Mouse (Mus musculus) heart, postnatal 36 days (tissue): ENCODE measurements at regions not wholly inside any gene's neighbourhood (a gene's known extent, or its start where the extent isn't known, plus 50 kb on each side); places are given as distances from the start of the nearest gene placed in this dataset.
"Not testable (repeated sequence)": the region's sequence is repeated elsewhere in the genome, so short reads cannot be mapped to it uniquely, and the experiment has no call there.

Experiments
- DNase-seq, 2 experiments: peaks; one replicate each; pipeline ENCODE4 v3.0.0; 2021 to 2022
- intact Hi-C: fragments of 180-260 bp; cut with DNase I; formaldehyde crosslinking; loops from one replicate; pipeline ENCODE4 v1.15.1; 2025

DNA sequence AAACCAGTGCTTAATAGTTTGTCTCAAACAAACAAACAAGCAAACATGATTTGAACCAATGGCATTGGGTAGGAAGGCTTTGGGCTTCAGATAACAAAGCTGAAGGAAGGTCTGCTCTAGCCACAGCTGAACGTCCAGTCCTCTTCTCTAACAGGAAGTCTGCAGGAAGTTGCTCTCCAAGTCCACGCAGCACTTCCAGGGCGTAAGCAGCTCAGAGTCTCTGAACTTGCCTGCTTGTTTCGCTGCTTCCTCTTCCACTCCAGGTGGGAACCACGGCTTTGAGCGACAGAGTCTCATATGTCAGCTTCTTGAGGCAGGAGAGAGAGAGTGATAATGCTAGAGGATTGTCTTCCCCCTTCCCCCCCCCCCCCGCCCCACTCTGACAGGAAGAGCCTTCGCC, 123.6 kb downstream of the Tnfrsf21 start:
- no peak for DNase-seq
- intact Hi-C loops: no loop called here

DNA sequence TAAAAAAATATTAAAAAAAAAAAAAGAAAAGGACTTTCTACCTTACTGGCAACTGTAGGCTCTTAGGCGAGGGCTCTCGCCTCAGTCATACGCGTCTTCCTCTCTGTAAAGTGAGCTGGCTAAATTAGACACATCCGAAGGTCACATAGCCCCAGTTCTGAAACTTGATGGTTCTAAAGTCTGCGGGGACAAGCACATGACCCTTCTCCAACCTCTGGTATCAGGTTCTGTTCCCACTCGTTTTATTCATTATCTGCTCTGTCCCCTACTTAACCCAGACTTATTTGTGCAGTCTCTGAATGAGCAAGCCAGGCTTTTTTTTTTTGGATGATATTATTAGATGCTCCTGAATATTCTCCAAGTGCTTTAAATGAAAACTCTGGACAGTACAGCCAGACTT, 125.4 kb downstream of the Tnfrsf21 start:
- DNase-seq: no peak
- intact Hi-C loops: no loop called here

DNA sequence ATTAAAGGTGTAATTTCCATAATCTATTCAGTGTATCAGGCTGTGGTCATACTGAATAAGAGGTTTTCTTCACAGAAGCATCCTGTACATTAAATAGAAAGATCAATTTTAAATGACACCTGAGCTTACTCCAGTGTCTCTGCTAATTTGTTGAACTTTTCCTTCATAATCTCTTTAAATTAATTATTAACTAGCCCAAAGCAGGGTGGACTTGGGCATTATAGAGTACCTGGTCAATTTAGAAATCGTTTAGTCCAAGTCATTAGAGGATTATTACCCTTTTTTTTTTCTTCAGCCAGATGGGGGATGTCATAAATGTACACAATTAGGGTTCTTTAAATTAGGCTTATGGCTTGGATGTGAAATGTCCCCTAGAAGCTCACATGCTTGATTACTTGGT, 124.4 kb upstream of the Adgrf1 start:
- intact Hi-C loops: loop anchor here (5.0 kb wide), 1 partner anchor 68 kb away; no protein-coding TSS in a partner anchor
- DNase-seq: no peak

DNA sequence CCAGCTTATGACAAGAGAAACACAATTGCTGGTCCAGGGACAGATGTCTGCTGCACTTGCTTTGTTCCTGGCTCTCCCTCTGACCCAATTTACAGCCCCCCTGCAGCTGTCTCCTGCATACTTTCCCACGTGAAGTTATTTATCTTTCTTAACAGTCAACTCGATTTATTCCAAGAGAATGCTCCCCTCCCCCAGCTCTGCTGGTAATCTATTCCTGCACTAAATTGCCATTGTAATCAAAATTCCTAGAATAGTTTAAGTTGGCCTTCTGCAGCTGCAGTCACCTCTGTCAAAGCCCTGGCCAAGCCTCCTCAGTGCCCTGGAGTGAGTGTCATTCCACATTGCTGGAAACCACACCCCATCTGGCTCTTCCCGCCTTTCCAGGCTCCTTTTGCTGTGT, 122.2 kb upstream of the Adgrf1 start:
- no peak for DNase-seq

DNA sequence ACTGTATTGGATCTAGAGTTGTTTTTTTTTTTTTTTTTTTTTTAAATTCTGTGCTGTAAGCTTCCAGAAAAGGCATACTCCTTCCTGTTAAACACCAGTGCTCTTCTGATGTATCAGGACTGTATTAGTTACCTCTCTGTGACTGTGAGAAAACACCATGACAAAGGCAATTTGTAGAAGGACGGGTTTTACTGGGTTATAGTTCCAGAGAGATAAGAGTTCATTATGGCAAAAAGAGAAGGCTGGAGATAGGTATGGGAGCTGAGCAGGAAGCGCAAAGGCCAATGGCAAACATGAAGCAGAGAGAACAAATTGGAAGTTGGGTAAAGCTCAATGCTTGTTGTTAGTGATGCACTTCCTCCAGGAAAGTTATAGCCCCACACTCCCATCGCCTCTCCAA, 117.5 kb upstream of the Adgrf1 start:
- intact Hi-C loops: no loop called here
- DNase-seq: no peak

More for the DNA sequence above, 122.2 kb upstream of the Adgrf1 start:
- intact Hi-C loops: loop anchor here (5.0 kb wide), 1 partner anchor 71 kb away; no protein-coding TSS in a partner anchor

DNA sequence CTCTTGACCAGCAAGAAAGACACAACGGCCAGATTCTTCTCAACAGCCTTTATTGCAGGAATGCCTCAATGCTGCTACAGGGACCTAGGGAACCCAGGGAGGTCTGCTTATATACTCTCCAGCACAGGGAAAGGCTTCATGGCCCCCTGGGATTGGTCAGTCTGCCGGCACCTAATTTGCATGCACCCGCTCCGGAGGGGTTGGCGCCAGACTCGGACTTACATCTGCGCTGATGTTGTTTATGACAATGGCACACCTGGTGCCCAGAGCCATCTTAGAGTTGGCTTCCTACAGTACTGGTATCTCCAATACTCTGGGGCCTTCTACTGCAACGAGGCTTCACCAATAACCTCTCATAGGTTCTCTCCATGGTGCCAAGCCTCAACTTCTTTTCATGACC, 114.9 kb upstream of the Adgrf1 start:
- intact Hi-C loops, DNase-seq: not testable (repeated sequence)

DNA sequence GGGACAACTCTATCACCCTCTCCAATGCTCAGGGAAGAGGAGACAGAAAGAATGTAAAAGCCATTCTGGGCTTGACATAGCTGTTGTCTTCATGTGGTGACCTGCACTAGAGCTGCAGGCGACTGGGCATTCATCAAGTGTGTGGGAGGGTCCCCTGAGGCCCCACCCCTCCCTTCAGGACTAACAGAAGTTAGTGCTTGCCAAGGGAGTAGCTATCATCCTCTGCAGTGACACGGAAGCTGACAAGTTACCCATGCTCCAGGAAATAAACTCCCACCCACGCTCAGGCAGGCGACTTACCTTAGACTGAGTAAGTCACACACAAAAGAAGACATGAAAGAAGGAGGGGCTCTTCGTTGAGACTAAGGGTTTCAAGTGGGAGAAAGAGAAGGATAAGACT, 114.0 kb upstream of the Adgrf1 start:
- intact Hi-C loops: no loop called here
- no peak for DNase-seq

DNA sequence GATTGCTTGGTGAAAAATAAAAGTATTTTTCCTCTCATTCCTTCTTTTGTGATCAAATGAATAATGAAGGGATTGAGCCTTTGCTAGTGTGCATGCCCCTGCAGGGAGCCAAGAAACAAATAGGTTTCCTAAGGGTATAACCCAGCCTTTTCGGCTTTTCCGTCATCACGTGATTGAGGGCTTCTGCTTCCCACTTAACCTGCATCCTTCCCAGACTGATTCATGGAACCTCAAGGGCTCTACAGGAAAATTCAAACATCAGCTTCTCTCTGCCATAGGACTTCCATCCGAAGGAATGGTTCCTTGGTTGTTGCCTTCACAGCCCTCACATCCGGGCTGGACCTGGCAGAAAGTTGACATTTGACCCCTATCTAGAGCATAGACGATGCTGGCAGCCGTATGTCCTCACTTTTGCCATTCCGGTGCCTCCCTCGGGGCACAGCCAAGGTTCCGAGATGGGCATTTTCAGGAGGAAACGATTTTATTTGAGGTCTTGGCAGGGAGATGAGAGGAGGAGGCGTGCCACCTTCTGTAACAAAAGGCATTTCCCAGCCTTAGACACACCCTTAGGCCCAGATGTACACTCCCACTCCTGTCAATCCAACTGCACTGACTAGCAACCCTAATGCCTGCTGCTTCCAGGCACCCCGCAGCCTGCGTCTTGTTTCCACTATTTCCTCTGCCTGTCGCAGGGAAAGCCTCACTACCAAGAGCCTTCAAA, 112.2 kb upstream of the Adgrf1 start:
- DNase-seq: no peak
- intact Hi-C loops: no loop called here

DNA sequence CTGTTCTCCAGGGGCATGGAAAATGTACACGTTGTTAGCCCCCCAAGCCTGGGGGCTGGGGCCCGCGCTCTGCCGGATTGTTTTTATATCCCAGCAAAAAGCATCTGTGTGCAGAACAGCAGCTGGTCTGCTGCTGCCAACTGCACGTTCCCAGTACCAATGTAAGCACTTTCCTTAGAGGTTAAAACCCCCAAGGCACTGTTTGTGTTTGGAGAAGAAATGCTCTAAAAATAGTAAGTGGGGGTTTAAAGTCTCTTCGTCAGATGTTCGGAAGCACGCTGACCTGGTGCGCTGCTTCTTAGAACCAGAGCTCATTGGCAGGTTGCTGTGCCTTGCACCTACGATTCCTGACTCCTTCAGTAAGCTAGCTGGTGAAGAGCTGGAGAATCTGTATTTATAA, 111.4 kb upstream of the Adgrf1 start:
- no peak for DNase-seq
- intact Hi-C loops: no loop called here

DNA sequence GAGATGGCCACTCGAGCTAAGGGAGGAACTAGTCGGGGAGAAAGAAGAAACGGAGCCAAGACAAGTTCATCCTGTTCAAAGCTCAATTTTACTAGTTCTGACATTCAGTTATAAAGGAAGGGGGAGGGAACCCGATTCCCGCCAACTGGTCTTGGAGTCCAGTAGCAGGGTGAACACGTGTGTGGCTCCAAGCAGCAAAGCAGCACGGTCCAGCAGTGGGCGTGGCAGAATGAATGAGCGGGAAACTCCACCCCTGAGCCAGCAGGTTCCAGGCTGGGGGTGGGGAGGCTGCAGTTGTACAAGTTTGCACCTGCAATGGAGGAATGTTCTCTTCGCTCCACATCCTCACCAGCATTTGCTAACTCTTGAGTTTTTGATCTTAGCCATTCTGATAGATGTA, 108.8 kb upstream of the Adgrf1 start:
- DNase-seq, intact Hi-C loops: not testable (repeated sequence)

DNA sequence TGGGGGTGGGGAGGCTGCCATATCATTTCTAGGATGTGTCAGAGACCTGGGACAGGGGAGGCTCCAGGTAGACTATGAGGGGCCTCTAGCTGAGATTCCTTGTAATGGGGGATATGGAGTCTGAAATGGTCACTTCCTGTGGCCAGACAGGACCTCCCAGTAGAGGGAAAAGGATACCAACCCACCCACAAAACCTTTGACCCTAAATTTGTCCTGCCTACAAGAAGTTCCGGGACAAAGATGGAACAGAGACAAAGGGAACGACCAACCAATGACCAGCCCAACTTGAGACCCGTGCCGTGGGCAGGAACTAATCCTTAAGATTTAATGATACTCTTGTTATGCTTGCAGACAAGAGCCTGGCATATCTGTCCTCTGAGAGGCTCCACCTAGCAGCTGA, 107.0 kb upstream of the Adgrf1 start:
- intact Hi-C loops: no loop called here
- DNase-seq: no peak

DNA sequence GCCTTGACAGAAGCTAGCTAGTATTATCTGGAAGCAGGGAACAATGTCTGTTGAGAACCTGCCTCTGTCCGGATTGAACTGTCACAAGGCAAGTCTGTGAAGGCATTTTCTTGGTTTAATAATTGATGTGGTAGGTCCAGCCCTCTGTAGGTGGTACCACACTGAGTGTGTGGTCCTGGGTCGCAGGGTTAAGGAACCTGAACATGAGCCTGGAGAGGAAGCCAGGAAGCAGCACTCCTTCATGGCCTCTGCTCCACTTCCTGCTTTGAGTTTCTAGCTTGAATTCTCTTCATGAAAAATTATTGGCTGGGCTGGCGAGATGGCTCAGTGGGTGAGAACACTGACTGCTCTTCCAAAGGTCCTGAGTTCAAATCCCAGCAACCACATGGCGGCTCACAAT, 104.0 kb upstream of the Adgrf1 start:
- intact Hi-C loops: no loop called here

DNA sequence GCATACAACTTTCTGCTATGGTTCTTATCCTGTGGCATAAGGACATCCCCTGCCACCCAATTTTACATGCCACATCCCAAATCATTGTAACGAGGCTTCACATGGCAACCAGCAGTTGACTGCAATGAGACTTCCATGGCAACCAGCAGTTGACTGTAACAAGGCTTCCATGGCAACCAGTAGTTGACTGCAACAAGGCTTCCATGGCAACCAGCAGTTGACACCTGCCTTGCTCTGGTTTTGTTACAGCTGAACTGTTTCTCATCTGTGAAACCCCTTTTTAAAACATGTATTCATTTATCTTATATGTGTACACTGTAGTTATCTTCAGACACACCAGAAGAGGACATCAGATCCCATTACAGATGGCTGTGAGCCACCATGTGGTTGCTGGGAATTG, 100.7 kb upstream of the Adgrf1 start:
- intact Hi-C loops: no loop called here
- no peak for DNase-seq

More for the DNA sequence above, 104.0 kb upstream of the Adgrf1 start:
- DNase-seq: no peak

DNA sequence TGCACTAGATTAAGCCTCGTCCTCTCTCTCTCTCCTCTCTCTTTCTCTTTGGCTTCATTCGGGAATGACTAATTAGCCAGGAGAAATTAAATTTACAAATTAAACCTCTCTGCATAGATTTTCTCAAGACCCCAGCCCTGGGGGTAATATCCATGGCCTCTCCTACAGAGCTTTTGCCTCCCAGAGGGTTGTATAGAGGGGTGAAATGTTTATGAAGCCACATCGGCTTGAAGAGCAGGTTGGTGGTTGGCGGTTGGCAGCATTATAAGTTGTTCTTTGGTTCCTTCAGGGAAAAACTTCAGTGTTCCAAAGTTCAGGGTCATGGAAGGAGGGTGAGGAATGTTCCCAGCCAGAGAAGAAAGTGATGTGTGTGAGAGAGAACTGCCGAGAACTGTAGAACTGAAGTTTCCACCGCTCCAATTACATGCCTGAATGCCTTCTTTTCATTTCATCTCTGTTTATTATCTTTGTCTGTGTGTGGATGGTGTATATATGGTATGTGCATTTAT, 97.4 kb upstream of the Adgrf1 start:
- intact Hi-C loops: no loop called here
- no peak for DNase-seq

DNA sequence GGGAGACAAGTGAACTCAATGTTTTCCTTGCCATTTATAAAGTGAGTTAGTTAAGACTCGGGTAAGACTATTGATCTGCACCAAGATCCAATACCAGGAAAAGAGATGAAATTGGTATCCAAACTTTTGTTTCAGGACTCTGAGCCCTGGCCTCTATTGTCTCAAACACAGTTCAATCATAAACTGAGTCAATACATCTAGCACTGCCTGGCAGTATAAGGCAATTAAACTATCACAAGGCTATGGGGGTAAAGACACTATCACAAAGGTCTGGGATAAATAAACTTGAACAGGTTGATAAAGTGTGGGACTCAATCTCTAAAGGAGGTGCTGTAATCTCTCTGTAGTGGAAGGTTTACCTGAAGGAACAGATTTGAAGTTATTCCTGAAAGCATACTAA, 95.3 kb upstream of the Adgrf1 start:
- DNase-seq: no peak
- intact Hi-C loops: no loop called here

DNA sequence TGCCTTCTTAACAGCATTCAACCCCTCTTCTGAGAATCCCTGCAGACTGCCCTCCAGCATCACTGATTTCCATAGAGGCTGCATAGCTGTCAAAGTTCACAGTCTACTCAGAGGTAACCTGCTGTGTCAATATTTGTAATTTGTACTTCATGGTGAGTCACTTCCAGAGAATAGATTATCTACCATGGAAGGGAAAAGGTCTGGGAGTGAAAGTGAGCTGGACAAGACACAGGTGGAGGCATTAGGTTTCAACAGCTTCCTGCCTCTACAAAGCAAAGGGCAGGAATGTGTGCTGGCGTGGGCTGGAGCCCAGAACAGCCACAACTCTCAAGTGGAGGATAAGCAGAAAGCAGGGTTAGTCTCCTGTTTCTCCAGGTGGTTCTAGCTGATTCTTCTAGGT, 92.9 kb upstream of the Adgrf1 start:
- DNase-seq: no peak
- intact Hi-C loops: no loop called here

DNA sequence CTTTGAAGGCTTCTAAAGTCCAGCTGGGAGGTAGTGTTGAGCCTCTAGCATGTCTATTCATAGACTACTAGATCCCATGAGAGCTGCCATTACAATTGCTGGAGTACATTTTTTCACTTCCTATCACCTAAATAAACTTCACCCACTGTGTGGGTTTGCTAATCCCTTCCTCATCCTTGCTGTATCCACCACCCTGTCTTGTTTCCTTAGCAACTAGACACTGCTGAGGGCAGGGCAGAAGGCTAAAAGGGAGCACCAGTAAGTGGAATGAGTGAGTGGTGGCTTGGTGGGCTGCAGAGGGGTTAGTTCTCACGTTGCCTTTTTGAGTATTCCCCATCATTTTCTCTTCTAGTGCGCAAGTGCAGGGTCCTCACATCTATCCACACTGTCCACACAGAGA, 80.1 kb upstream of the Adgrf1 start:
- no peak for DNase-seq
- intact Hi-C loops: no loop called here

DNA sequence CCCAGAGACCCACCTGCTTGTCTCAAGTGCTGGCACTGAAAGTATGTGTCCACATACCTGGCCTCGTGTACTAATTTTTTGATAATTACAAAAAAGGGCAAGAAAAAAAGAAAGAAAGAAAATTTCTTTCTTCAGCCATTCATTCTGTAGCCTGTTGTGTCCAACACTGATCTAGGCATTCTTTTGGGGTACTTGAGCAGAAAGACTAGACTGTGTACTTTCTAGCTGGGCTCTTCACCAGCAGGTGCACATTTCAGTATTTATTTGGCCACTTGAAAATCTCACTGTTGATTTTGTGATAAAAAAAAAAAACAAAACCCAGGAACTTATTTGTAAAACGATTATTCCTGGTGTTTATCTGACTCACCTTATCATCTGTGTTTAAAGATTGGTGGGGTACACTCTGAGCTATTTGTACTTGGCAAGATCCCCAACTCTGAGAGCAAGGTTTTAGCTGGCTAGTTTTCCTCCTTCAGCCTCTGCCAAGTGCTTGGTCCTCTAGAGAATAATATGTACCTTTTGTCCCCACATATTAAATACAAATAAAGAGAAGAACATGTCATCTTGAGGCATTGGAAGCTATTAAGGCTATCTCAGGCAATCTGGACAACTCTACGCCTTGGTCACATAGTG, 79.2 kb upstream of the Adgrf1 start:
- DNase-seq: no peak

DNA sequence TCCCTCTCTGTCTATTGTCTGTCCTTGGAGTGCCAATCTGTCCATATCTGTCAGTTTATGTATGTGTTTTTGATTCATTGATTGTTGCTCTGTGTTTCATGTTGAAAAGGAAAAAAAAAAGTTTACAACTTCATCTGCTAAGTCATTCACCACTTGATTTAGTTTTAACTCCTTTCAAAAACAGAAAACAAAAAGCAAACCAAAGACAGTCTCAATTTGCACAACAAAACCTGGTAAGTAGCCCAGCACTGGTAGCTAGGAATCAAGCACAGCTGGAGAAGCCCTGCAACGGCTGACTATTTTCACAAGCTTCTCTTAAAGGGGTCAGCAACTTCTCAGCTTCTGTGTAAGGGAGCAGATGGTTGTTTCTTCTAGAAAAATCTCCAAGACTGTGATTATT, 72.9 kb upstream of the Adgrf1 start:
- intact Hi-C loops: no loop called here

More for the DNA sequence above, 79.2 kb upstream of the Adgrf1 start:
- intact Hi-C loops: no loop called here

DNA sequence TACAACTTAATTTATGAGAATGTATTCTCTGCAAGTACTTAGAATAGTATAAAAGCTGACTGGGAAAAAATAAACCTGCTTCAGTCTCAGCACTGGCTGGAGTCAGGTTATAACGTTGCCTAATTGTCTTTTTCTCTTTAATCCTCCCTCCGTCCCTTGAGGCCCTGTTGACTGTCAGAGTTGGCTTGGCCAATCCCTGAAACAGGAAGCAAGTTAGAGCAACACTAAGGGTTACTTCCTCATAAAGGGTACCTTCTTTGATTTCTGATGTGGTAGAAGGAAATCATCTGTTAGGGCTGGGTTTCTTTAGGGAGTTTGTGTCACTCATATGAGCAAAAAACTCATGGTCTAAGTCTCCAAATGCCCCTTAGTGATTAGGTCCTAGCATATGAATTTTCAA, 69.3 kb upstream of the Adgrf1 start:
- DNase-seq: no peak
- intact Hi-C loops: no loop called here

More for the DNA sequence above, 72.9 kb upstream of the Adgrf1 start:
- DNase-seq: no peak

DNA sequence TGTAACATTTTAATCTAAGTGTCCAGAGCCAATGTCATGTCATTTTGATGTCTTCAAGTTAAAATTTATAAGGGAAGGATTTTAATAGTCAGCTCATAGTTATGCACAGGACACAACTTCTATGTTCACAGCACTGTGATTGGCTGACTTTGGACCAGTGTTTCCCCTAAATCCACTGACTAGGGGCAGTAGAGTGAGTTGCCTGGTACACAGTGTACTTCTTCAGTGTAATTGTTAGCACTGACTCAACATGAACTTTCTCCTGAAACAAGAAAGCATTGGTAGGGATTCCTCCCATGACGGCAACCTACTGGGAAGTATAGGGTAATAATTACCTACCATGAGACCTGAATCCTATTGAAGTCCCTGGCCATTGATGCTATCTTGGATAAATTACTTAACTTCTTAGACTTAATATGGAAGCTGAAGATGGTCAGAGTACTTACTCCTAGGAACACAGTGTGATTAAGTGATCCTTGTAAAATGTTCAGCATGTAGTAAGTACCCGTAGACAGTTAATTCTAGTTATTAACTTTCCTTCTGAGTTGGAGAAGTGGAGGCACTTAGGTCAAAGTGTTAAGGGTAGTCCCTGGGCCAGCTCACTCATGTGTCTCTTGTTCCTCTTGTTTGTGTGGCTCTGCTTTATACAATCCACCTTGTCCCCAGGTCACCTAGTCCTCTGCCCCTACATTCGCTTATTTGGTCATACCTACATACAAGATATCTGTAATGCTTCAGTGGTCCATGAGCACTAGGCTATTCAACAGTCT, 63.2 kb upstream of the Adgrf1 start:
- DNase-seq: no peak
- intact Hi-C loops: no loop called here

DNA sequence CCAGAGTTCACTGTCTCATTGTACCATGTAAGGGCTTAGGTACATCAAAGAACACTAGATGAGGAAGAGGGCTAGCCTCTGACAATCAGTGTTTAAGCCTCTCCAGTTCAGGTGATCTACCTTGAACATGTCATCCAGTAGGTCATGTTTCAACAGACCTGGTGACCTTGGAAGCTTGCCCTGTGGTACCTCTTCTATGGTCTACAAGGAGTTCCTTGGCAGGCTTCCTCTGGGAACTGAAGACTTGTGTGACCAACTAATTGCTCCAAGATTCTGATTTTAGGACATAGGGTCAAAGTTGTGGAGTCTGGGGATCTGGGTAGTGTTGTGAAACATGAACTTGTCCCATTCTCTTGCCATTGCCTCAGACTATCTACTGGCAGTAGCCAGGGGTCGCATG, 60.4 kb upstream of the Adgrf1 start:
- DNase-seq: no peak
- intact Hi-C loops: no loop called here
